Mouse (Mus musculus) gastrocnemius, adult 2 months (tissue): ENCODE measurements at regions not wholly inside any gene's neighbourhood (a gene's known extent, or its start where the extent isn't known, plus 50 kb on each side); places are given as distances from the start of the nearest gene placed in this dataset.
A peak's percentile ranks its signal among the peaks of the same experiment; 100 is the strongest.

ENCODE experiments used
- DNase-seq: peaks from one replicate; pipeline ENCODE4 v3.0.0; 2022
- H3K27ac ChIP-seq: fragments of 200-600 bp; 2 replicates; pipeline ENCODE4 v1.8.1; 2022; ENCODE audit warnings: mild to moderate bottlenecking
- H3K4me3 ChIP-seq: fragments of 200-600 bp; 2 replicates; pipeline ENCODE4 v1.8.1; 2022; ENCODE audit warnings: mild to moderate bottlenecking, moderate library complexity
- CTCF ChIP-seq: fragments of 200-600 bp; IDR thresholded peaks from 2 replicates; pipeline ENCODE4 v1.8.1; 2022; ENCODE audit warnings: antibody characterized with exemption, mild to moderate bottlenecking, moderate library complexity
- intact Hi-C: fragments of 180-260 bp; cut with DNase I; formaldehyde crosslinking; loops from one replicate; pipeline ENCODE4 v1.15.1; 2025

GRCm38 (mm10) chr19:54919597-54919996 is 207.4 kb downstream of the Gpam start:
- no peak overlapping the region for H3K4me3 ChIP-seq
- intact Hi-C loops, result no loop called here
- H3K27ac ChIP-seq, result no peak overlapping the region
- no peak for DNase-seq
- TF ChIP-seq CTCF, result no peak

DNA sequence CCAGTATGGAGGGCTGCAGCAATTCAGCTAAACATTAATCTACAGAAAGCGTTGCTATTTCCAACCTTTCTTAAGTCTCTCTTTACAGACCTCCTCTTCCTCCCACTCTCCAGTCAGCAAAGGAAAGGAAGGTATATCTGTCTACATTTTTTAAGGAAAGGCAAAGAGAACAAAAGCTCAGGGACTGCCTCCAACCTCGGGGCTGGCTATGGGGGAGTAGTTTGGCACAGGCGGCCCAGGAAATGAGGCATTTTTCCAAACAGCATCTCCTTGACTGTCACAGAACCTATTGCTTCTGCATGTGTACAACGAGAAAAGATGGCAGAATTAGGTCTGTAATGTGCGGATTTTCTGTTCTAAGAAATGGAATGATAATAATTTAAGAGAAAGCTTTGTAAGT is 233.4 kb downstream of the Gpam start:
- Histone ChIP-seq H3K4me3 (no peak overlapping the region), H3K27ac (no peak overlapping the region)
- intact Hi-C loops, result no loop called here
- TF ChIP-seq CTCF, result no peak
- no peak for DNase-seq

- no peak overlapping the region for H3K27ac ChIP-seq
- DNase-seq, result no peak
- no peak overlapping the region for H3K4me3 ChIP-seq
- intact Hi-C loops, result no loop called here
- TF ChIP-seq CTCF, result no peak
Measured at GRCm38 (mm10) chr19:54867078-54867477, 260.0 kb downstream of the Gpam start.

DNA sequence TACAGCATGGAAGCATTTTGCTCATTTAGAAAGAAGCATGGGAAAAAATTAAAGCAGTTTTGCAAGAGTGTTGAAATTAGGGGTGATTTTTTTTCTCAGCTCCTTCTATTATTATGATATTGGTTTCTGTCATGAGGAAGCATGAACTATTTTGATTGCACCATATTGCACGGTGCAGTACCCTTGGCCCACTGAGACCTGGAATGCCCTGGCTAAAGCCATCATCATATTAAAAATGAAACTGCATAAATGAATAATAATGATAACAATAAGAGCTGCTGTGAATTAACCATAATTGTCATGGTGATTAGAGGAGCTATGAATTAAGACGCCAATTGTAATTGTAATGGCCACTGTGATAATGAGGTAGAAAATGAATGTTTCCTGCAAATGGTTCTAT is 271.8 kb downstream of the Gpam start:
- H3K27ac ChIP-seq, result no peak overlapping the region
- DNase-seq, result no peak
- no peak for TF ChIP-seq CTCF
- intact Hi-C loops, result no loop called here
- no peak overlapping the region for H3K4me3 ChIP-seq

GRCm38 (mm10) chr19:54838231-54838630 is 288.8 kb downstream of the Gpam start:
- intact Hi-C loops, result no loop called here
- no peak for TF ChIP-seq CTCF
- no peak for DNase-seq
- no peak overlapping the region for H3K27ac ChIP-seq
- no peak overlapping the region for H3K4me3 ChIP-seq

DNA sequence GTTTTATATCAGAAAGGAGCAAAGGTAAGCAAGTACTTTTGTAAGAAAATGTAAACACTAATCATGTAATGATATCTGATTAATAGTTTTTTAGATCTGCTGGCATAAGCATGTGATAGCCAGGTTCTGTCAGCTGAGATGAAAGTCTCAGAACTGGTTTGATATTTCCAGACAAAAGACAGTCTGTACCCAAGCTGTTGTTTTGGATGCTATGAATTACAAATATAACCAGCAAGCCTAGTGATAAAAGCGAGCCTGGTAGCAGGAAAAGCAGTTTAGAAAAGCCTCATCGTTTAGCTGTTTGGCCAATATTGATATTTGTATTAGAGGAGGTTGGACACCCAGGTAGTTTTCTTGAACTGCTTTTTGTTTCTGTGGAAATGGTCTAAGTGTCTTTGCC is 290.6 kb downstream of the Gpam start:
- no peak for DNase-seq

DNA sequence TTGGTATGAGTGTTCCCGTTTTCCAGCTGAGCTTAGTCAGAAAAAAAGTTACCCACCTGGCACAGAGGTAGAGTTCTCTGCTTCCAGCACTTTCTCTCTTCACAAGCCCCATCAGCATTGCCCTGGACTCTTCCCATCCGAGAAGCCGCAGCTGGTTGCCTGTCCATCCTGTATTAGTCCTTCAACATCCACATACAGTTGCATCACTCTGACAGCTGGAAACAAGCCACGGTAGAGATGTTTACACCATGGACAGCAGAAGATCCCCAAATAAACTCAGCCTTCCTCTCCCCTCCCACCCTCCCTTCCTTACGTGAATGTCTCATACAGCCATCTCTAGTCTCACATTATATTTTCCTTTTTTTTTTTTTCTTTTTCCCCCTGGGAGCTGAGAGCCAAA is 304.9 kb downstream of the Gpam start:
- TF ChIP-seq CTCF, result no peak
- Histone ChIP-seq H3K4me3 (no peak overlapping the region), H3K27ac (no peak overlapping the region)
- no peak for DNase-seq
- intact Hi-C loops, result no loop called here

More for the DNA sequence above, 290.6 kb downstream of the Gpam start:
- Histone ChIP-seq H3K27ac (no peak overlapping the region), H3K4me3 (no peak overlapping the region)
- no peak for TF ChIP-seq CTCF
- intact Hi-C loops, result no loop called here

DNA sequence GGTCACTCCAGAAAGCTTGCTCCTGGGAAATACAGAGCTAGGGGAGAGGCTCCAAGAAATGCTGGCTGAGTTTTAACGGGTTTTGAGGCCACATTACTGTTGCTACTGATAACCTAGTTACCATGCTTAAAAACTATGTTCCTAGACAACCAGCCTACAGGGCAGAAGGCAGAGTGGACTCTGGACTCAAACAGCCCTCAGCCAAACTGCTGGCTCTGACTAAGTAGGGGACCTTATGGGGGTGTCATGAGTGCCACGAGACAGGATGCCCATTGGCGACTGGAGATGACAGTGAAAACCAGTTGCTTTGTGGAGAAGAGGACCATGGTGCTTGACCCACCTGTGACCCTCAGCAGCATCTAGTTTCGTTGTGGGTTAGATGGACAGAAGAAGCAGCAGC is 306.5 kb downstream of the Gpam start:
- H3K27ac ChIP-seq, result no peak overlapping the region
- no peak overlapping the region for H3K4me3 ChIP-seq
- TF ChIP-seq CTCF, result no peak
- intact Hi-C loops, result no loop called here
- DNase-seq, result no peak

GRCm38 (mm10) chr19:54801123-54801742 is 325.8 kb downstream of the Gpam start:
- no peak for TF ChIP-seq CTCF
- Histone ChIP-seq H3K27ac (no peak overlapping the region), H3K4me3 (no peak overlapping the region)
- DNase-seq, result no peak
- intact Hi-C loops, result no loop called here

GRCm38 (mm10) chr19:54787171-54787570 is 339.9 kb downstream of the Gpam start:
- Histone ChIP-seq H3K27ac (no peak overlapping the region), H3K4me3 (no peak overlapping the region)
- intact Hi-C loops, result no loop called here
- no peak for DNase-seq
- TF ChIP-seq CTCF, result no peak

- intact Hi-C loops, result no loop called here
- Histone ChIP-seq H3K4me3 (no peak overlapping the region), H3K27ac (no peak overlapping the region)
- DNase-seq, result no peak
- 0 out of 2 replicates have a peak, but pooled peaks have one; percentile 6 for TF ChIP-seq CTCF
Measured at GRCm38 (mm10) chr19:54783729-54784128, 343.3 kb downstream of the Gpam start.

GRCm38 (mm10) chr19:54757761-54758160 is 369.3 kb downstream of the Gpam start:
- no peak overlapping the region for H3K27ac ChIP-seq
- intact Hi-C loops, result no loop called here

DNA sequence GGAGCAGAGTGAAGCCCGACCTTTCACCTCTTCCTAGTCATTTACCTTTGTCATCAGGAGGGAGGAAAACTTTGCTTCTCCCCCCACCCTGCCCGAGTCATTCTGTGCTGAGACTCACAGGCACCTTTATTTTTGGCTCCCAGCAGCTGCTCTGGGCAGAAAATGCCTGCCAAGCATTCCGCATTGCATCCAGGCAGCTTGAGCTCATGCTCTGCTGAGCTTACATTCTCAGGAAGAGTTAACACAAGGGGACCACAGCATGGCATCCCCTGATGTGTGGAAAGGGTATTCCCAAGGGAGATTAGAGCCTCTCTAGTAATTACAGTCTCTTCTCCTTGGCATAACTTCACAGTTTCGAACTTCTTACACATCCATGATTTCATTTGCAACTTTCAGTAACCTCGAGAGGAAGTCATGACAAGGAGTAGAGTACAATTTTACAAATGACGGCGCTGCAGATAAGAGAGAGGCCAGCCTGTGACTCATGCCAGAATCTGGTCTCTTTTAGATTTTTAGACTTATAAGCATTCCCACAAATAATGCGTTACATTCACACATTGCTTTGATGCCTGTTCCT is 370.3 kb downstream of the Gpam start:
- DNase-seq, result no peak
- Histone ChIP-seq H3K27ac (no peak overlapping the region), H3K4me3 (no peak overlapping the region)
- intact Hi-C loops, result no loop called here
- TF ChIP-seq CTCF, result no peak

More at GRCm38 (mm10) chr19:54757761-54758160, 369.3 kb downstream of the Gpam start:
- no peak for DNase-seq
- H3K4me3 ChIP-seq, result no peak overlapping the region
- no peak for TF ChIP-seq CTCF

GRCm38 (mm10) chr19:54755451-54755850 is 371.6 kb downstream of the Gpam start:
- intact Hi-C loops, result no loop called here
- no peak overlapping the region for H3K4me3 ChIP-seq
- no peak overlapping the region for H3K27ac ChIP-seq
- no peak for DNase-seq
- TF ChIP-seq CTCF, result no peak
